Mouse (Mus musculus) intestine, embryonic 16.5 days (tissue): ENCODE measurements around the gene Plekha6. TPM values are rescaled to one million over a fixed set of nuclear protein-coding genes. Genes with fewer than 3 reads are reported as not detected.

ENCODE experiments used
- ATAC-seq: fragments of 200-750 bp; cut with Nextera tagmentation; 2 replicates; pipeline ENCODE4 v1.8.0; 2017; ENCODE audit warnings: moderate TSS enrichment, moderate library complexity
- H3K27ac ChIP-seq: fragments of 300-500 bp; sonication (generic); 2 replicates; pipeline ENCODE4 v1.5.1; 2014; ENCODE audit warnings: mild to moderate bottlenecking, low read length
- H3K27me3 ChIP-seq: fragments of 300-500 bp; sonication (generic); replicated peaks from 2 replicates; pipeline ENCODE4 v1.6.1; 2014; ENCODE audit warnings: low read length, control low read depth, mixed read lengths; ENCODE audit not compliant: control insufficient read depth, insufficient read depth
- H3K36me3 ChIP-seq: fragments of 300-500 bp; sonication (generic); 2 replicates; pipeline ENCODE4 v1.6.1; 2014; ENCODE audit warnings: low read length, control low read depth; ENCODE audit not compliant: control insufficient read depth, insufficient read depth
- H3K4me1 ChIP-seq: fragments of 300-500 bp; sonication (generic); 2 replicates; pipeline ENCODE4 v1.6.1; 2014; ENCODE audit warnings: low read length, control low read depth, mixed read lengths; ENCODE audit not compliant: control insufficient read depth, insufficient read depth
- H3K4me2 ChIP-seq: fragments of 300-500 bp; sonication (generic); 2 replicates; pipeline ENCODE4 v1.6.1; 2014; ENCODE audit warnings: low read depth, low read length, control low read depth
- H3K4me3 ChIP-seq: fragments of 300-500 bp; sonication (generic); 2 replicates; pipeline ENCODE4 v1.5.1; 2014; ENCODE audit warnings: mild to moderate bottlenecking, low read length
- H3K9ac ChIP-seq: fragments of 300-500 bp; sonication (generic); 2 replicates; pipeline ENCODE4 v1.6.1; 2014; ENCODE audit warnings: low read depth, low read length
- H3K9me3 ChIP-seq: fragments of 300-500 bp; sonication (generic); 2 replicates; pipeline ENCODE4 v1.6.1; 2016; ENCODE audit warnings: low read length, control low read depth; ENCODE audit not compliant: control insufficient read depth
- WGBS: fragments of 180-500 bp; shearing (Covaris S2); extraction: QIAGEN DNeasy Blood & Tissue Kit; methylation state at CpG from one replicate; pipeline ENCODE4 v1.1.7; 2014; 5-methylcytosine and 5-hydroxymethylcytosine counted together
- polyA plus RNA-seq: library from polyadenylated mRNA; unstranded; fragments of >200 nt; fragmentation: Nextera tagmentation; extraction: Ambion mirVana; gene quantifications from 2 replicates; pipeline ENCODE4 v1.2.1, GENCODE M21; 2015

Plekha6 gene
- polyA plus RNA-seq, 1 experiment from 2014 or later = 11.0 TPM

GRCm38 (mm10) chr1:133175150-133175549 is 11.1 kb downstream of the Plekha6 start:
- WGBS = 47% methylated on average over 6 of the region's 6 CpGs
- Histone ChIP-seq H3K4me3 (no peak overlapping the region), H3K4me2 (no peak overlapping the region)

GRCm38 (mm10) chr1:133177480-133178172 is 13.6 kb downstream of the Plekha6 start:
- Histone ChIP-seq H3K9me3 (no peaks in the 10 kb centered on the region), H3K9ac (no peak overlapping the region), H3K4me3 (no peak overlapping the region), H3K27me3 (no peaks in the 10 kb centered on the region), H3K4me2 (no peak overlapping the region), H3K36me3 (no peaks in the 10 kb centered on the region), H3K4me1 (peaks cover 23% of the 10 kb centered on the region), H3K27ac (no peak overlapping the region)
- ATAC-seq = peak; percentile 25; the same call in 1 of the 2 replicates
- WGBS = 41% methylated on average over 8 of the region's 8 CpGs

More at GRCm38 (mm10) chr1:133175150-133175549, 11.1 kb downstream of the Plekha6 start:
- Histone ChIP-seq H3K9ac (no peak overlapping the region), H3K27me3 (no peaks in the 10 kb centered on the region), H3K9me3 (no peaks in the 10 kb centered on the region), H3K36me3 (no peaks in the 10 kb centered on the region), H3K27ac (no peak overlapping the region), H3K4me1 (peaks cover 4% of the 10 kb centered on the region)
- no peak for ATAC-seq

- H3K9me3 ChIP-seq = no peaks in the 10 kb centered on the region
- no peak overlapping the region for H3K9ac ChIP-seq
- H3K36me3 ChIP-seq = no peaks in the 10 kb centered on the region
- no peak for ATAC-seq
- H3K4me1 ChIP-seq = peaks cover 23% of the 10 kb centered on the region
- H3K27ac ChIP-seq = no peak overlapping the region
- WGBS = 82% methylated on average over 11 of the region's 11 CpGs
- H3K4me3 ChIP-seq = no peak overlapping the region
- no peaks in the 10 kb centered on the region for H3K27me3 ChIP-seq
- H3K4me2 ChIP-seq = no peak overlapping the region
These were observed 14.9 kb downstream of the Plekha6 start for GRCm38 (mm10) chr1:133178732-133179440.

- H3K9ac ChIP-seq = peak overlapping the region; percentile 56; the same call in 1 of the 2 replicates
- no peaks in the 10 kb centered on the region for H3K27me3 ChIP-seq
- H3K27ac ChIP-seq = peak overlapping the region; percentile 59
- peaks cover 23% of the 10 kb centered on the region for H3K4me1 ChIP-seq
- H3K36me3 ChIP-seq = no peaks in the 10 kb centered on the region
- ATAC-seq = peak; percentile 56
- H3K4me3 ChIP-seq = peak overlapping the region; percentile 51
- 8% methylated on average over 31 of the region's 31 CpGs for WGBS
- peak overlapping the region; percentile 81 for H3K4me2 ChIP-seq
- no peaks in the 10 kb centered on the region for H3K9me3 ChIP-seq
These were observed 17.3 kb downstream of the Plekha6 start for GRCm38 (mm10) chr1:133181072-133182015.

DNA sequence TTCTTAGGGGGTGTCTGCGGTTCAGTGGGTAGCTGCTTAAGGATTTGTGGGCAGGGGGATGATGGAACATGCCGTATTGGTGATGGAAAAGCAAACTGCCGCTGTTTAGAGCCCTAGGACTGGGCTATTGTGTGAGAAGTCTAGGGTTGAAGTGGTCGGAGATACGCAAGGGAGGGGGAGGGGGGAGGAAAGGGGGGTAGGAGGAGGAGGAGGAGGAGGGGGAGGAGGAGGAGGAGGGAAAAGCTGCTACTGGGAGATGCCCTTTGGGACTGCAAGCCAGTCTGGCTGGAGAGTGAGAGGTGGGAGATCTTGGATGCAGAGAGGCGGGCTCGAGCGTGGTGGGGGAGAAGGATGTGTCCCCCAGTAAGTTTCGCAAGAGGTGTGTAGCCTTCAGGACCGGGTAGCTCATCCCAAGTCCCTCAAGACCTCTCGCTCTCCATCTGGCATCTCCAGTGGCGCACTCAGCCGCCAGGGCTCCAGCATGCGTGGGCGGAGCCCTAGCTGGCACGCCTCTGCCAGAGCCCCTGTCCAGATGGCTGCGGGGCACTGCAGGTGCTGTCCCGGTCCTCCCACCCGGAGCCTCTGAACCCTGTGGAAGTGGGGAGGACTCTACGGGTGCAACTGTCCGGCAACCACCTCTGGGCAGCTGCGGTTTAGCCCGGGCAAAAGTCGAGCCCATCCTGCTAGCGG is 18.2 kb downstream of the Plekha6 start:
- Histone ChIP-seq H3K27me3 (no peaks in the 10 kb centered on the region), H3K9ac (peak overlapping the region; percentile 56), H3K4me1 (peaks cover 23% of the 10 kb centered on the region), H3K4me2 (peak overlapping the region; percentile 81), H3K4me3 (peak overlapping the region; percentile 51), H3K9me3 (no peaks in the 10 kb centered on the region), H3K36me3 (no peaks in the 10 kb centered on the region), H3K27ac (peak overlapping the region; percentile 23; the same call in 1 of the 2 replicates)
- ATAC-seq = peak; percentile 59
- 7% methylated on average over 25 of the region's 25 CpGs for WGBS

DNA sequence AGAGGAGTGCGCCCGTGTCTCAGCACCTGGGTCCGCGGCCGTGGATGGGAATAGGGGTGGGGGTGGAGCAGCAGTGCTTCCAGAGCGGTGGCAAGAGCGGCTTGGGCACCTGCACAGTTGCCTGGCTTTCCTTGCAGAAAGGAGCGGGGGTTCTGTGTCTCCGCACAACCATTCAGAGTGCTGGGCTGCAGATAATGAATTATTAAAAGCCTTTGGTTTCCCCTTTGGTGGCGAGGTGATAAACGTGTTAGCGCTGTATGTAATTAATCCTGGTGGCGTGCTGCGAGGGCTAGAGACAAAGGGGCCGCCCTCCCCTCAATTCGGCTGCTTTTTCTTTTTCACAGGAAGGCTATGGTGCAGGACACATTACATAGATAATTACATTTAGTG is 18.7 kb downstream of the Plekha6 start:
- Histone ChIP-seq H3K9ac (peak overlapping the region; percentile 54), H3K36me3 (no peaks in the 10 kb centered on the region), H3K27me3 (no peaks in the 10 kb centered on the region), H3K27ac (peak overlapping the region; percentile 23; the same call in 1 of the 2 replicates), H3K4me2 (peak overlapping the region; percentile 81), H3K9me3 (no peaks in the 10 kb centered on the region), H3K4me1 (peaks cover 23% of the 10 kb centered on the region), H3K4me3 (peak overlapping the region; percentile 51)
- 12% methylated on average over 16 of the region's 16 CpGs for WGBS
- ATAC-seq = peak; percentile 22

GRCm38 (mm10) chr1:133183141-133183925 is 19.3 kb downstream of the Plekha6 start:
- Histone ChIP-seq H3K4me1 (peaks cover 24% of the 10 kb centered on the region), H3K27ac (no peak overlapping the region), H3K36me3 (no peaks in the 10 kb centered on the region), H3K9ac (0 out of 2 replicates have a peak overlapping the region, but pooled peaks have one; percentile 54), H3K27me3 (no peaks in the 10 kb centered on the region), H3K9me3 (no peaks in the 10 kb centered on the region), H3K4me3 (no peak overlapping the region), H3K4me2 (no peak overlapping the region)
- no peak for ATAC-seq
- 53% methylated on average over 16 of the region's 16 CpGs for WGBS

DNA sequence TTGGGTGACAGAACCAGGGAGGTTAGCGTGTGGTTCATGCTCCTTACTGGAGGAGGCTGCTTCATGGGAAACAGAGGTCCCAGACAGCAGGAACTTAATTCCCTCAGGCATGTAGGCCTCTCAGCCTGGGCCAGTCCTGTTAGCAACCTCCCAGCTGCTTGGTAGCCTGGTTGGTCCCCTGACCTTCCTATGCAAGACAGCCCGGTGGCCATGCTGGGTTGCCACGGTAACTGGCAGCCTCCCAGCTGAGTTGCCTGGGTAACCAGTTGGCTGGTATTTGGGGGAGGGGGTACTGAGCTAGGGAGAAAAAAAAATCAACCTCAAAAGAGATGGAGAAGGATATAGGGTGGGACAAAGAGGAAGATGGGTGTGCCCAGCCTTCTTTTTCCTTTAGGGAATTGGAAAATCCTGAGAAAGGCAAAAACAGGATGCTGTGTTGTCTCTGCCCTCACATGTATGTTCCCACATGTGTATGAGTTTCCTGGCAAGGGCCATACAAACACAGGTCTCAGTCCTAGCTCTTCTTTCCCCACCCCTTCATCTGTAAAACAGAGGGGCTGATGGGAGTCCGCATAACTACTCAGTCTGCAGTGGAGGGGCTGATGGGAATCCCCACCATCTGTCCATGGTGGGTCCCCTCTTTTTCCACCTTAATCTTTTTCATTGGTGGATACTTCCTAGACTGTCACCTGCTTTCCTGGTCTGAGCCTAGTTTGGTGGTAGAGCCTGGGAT is 24.1 kb downstream of the Plekha6 start:
- 0 out of 2 replicates have a peak, but pooled peaks cover 4% of the 10 kb centered on the region for H3K9me3 ChIP-seq
- ATAC-seq = no peak
- no peak overlapping the region for H3K4me3 ChIP-seq
- H3K27me3 ChIP-seq = no peaks in the 10 kb centered on the region
- no peak overlapping the region for H3K9ac ChIP-seq
- no peak overlapping the region for H3K27ac ChIP-seq
- no peak overlapping the region for H3K4me2 ChIP-seq
- peaks cover 4% of the 10 kb centered on the region for H3K36me3 ChIP-seq
- 29% methylated on average over 4 of the region's 4 CpGs for WGBS
- peaks cover 17% of the 10 kb centered on the region; the same call in 1 of the 2 replicates for H3K4me1 ChIP-seq
